Mouse (Mus musculus): Measurements from ENCODE around the gene Tmem60. TPM values are rescaled to one million over a fixed set of nuclear protein-coding genes. Genes with fewer than 3 reads are reported as not detected.

Tmem60 gene
- polyA plus RNA-seq, 1 experiment: 15.5 TPM

DNA sequence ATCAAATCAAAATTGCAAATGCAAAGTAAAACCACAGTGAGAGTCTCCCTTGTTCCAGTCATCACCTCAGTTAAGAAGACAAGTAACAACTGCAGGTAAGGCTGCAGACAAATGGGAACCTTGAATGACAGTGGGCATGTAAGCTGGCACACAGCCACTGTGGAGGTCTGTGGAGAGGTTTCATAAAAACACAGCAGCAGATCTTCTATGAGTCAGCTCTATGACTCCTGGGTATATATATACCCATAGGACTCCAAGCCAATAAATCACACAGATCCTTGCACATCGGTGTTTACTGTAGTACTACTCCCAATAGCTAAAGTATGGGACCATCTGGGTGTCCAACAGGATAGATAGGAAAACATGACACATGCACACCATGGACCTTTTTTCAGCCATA is 8.8 kb upstream of the Tmem60 start:
- Histone ChIP-seq H3K27ac (ENCODE audit: control insufficient read depth, insufficient read depth, low read length) (no peak overlapping the region), H3K4me3 (ENCODE audit: control insufficient read depth, insufficient read depth, low read length) (no peak overlapping the region), H3K27me3 (ENCODE audit: control insufficient read depth, insufficient read depth, low read length) (no peaks in the 10 kb centered on the region), H3K36me3 (ENCODE audit: control insufficient read depth, insufficient read depth, low read length) (no peaks in the 10 kb centered on the region), H3K4me1 (replicated peaks; ENCODE audit: control insufficient read depth, insufficient read depth, low read length) (no peaks in the 10 kb centered on the region; the same call in 1 of the 2 replicates)
- TF ChIP-seq POLR2A (IDR thresholded peaks at IDR 0.05; ENCODE audit: control insufficient read depth, extremely low read depth, insufficient read depth, low read length, poor library complexity) (no peak), CTCF (IDR thresholded peaks at IDR 0.05; ENCODE audit: borderline replicate concordance, control insufficient read depth, extremely low read depth, insufficient read depth, low read length, poor library complexity) (no peak)
- DNase-seq: no peak
- 62% methylated on average over 1 of the region's 1 CpGs for WGBS

DNA sequence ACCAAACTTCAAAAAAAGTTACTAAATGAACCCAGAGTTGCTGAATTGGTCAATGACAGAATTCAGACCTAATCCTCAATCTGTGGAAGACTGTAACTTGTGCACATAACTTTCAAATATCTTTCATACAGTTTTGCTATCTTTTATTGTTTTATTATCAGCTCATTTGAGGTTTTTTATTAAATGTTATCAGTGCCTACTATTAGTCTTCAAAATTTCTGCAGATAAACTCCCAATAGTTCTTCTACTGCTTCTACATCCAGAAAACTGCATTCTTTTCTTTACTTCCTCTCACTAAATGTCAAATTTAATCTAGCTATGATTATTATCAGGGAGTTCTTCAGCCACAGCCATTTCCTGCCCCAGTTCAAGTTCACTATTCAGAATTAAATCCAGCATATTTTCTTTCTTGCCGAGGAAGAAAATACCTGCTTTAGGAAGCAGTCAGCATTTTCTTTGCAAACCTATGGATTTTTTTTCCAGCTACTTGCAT is 5.0 kb upstream of the Tmem60 start:
- Histone ChIP-seq H3K4me3 (ENCODE audit: control insufficient read depth, insufficient read depth, low read length) (no peak overlapping the region), H3K4me1 (replicated peaks; ENCODE audit: control insufficient read depth, insufficient read depth, low read length) (no peaks in the 10 kb centered on the region; the same call in 1 of the 2 replicates), H3K27me3 (ENCODE audit: control insufficient read depth, insufficient read depth, low read length) (no peaks in the 10 kb centered on the region), H3K27ac (ENCODE audit: control insufficient read depth, insufficient read depth, low read length) (no peak overlapping the region), H3K36me3 (ENCODE audit: control insufficient read depth, insufficient read depth, low read length) (no peaks in the 10 kb centered on the region)
- no peak for TF ChIP-seq CTCF (IDR thresholded peaks at IDR 0.05; ENCODE audit: borderline replicate concordance, control insufficient read depth, extremely low read depth, insufficient read depth, low read length, poor library complexity)
- TF ChIP-seq POLR2A (IDR thresholded peaks at IDR 0.05; ENCODE audit: control insufficient read depth, extremely low read depth, insufficient read depth, low read length, poor library complexity): no peak
- WGBS: 0% methylated on average over 1 of the region's 1 CpGs
- DNase-seq: no peak

DNA sequence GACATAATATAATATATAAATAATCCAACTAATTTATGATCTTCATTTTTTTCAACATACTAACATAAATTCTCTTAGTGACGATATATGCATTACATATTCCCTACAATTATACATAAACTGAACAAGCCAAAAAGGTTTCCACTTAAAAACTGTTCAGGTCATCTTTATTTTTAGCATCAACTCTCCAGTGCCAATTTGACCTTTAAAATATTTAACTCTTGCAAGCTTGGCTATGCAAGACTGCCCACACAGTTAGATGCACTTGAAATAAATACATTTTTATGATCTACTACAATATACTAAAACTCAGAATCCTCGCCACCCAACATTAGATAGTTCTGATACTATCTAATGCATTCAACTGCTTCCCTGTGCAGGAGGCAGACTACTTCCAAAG is 1.6 kb upstream of the Tmem60 start:
- Histone ChIP-seq H3K4me1 (replicated peaks; ENCODE audit: control insufficient read depth, insufficient read depth, low read length) (no peaks in the 10 kb centered on the region; the same call in 1 of the 2 replicates), H3K4me3 (ENCODE audit: control insufficient read depth, insufficient read depth, low read length) (no peak overlapping the region), H3K36me3 (ENCODE audit: control insufficient read depth, insufficient read depth, low read length) (no peaks in the 10 kb centered on the region), H3K27ac (ENCODE audit: control insufficient read depth, insufficient read depth, low read length) (no peak overlapping the region), H3K27me3 (ENCODE audit: control insufficient read depth, insufficient read depth, low read length) (no peaks in the 10 kb centered on the region)
- TF ChIP-seq POLR2A (IDR thresholded peaks at IDR 0.05; ENCODE audit: control insufficient read depth, extremely low read depth, insufficient read depth, low read length, poor library complexity): no peak
- no peak for TF ChIP-seq CTCF (IDR thresholded peaks at IDR 0.05; ENCODE audit: borderline replicate concordance, control insufficient read depth, extremely low read depth, insufficient read depth, low read length, poor library complexity)
- 79% methylated on average over 2 of the region's 2 CpGs for WGBS
- no peak for DNase-seq

- Histone ChIP-seq H3K27ac (ENCODE audit: control insufficient read depth, insufficient read depth, low read length) (0 out of 2 replicates have a peak overlapping the region, but pooled peaks have one; percentile 14), H3K36me3 (ENCODE audit: control insufficient read depth, insufficient read depth, low read length) (no peaks in the 10 kb centered on the region), H3K4me3 (ENCODE audit: control insufficient read depth, insufficient read depth, low read length) (peak overlapping the region; percentile 86), H3K27me3 (ENCODE audit: control insufficient read depth, insufficient read depth, low read length) (no peaks in the 10 kb centered on the region), H3K4me1 (replicated peaks; ENCODE audit: control insufficient read depth, insufficient read depth, low read length) (no peaks in the 10 kb centered on the region; the same call in 1 of the 2 replicates)
- TF ChIP-seq POLR2A (IDR thresholded peaks at IDR 0.05; ENCODE audit: control insufficient read depth, extremely low read depth, insufficient read depth, low read length, poor library complexity) (no peak), CTCF (IDR thresholded peaks at IDR 0.05; ENCODE audit: borderline replicate concordance, control insufficient read depth, extremely low read depth, insufficient read depth, low read length, poor library complexity) (no peak; the same call in 1 of the 2 replicates)
- WGBS: 2% methylated on average over 64 of the region's 64 CpGs
- peak; percentile 56 for DNase-seq
Observed at GRCm38 (mm10) chr5:20880797-20881775, 905 bp upstream of the Tmem60 start.

DNA sequence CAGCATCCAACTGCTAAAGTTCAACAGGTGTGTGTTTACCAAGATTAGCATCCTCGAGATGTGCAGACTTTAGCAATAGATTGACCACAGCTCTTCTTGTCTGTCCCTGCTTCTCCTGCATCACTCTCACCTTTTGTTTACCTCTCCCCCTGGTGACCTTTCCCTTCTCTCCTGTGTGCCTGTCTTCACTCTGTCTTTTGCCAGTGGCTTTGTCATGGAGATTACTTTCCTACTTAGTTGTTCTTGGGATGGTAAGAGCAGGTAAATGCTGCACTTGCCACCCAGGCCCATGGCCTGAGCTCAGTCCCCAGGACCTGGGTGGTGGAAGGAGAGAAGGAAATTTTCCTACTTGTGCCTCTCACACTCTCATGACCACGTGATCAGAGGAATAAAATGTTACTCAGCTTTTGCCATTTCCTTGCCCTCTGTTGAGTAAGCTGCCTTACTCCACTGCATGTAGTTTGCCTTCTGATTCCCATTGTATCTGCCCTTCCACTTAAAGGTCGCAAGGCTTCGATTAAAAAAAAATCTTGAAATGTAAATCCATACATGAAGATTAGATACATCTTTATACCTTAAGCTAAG is 2.1 kb downstream of the Tmem60 start:
- TF ChIP-seq POLR2A (IDR thresholded peaks at IDR 0.05; ENCODE audit: control insufficient read depth, extremely low read depth, insufficient read depth, low read length, poor library complexity): no peak
- no peak for TF ChIP-seq CTCF (IDR thresholded peaks at IDR 0.05; ENCODE audit: borderline replicate concordance, control insufficient read depth, extremely low read depth, insufficient read depth, low read length, poor library complexity)
- WGBS: 78% methylated on average over 4 of the region's 4 CpGs
- H3K27me3 ChIP-seq (ENCODE audit: control insufficient read depth, insufficient read depth, low read length): no peaks in the 10 kb centered on the region
- H3K27ac ChIP-seq (ENCODE audit: control insufficient read depth, insufficient read depth, low read length): no peak overlapping the region
- H3K36me3 ChIP-seq (ENCODE audit: control insufficient read depth, insufficient read depth, low read length): no peaks in the 10 kb centered on the region
- H3K4me1 ChIP-seq (replicated peaks; ENCODE audit: control insufficient read depth, insufficient read depth, low read length): no peaks in the 10 kb centered on the region; the same call in 1 of the 2 replicates
- no peak for DNase-seq
- no peak overlapping the region for H3K4me3 ChIP-seq (ENCODE audit: control insufficient read depth, insufficient read depth, low read length)

GRCm38 (mm10) chr5:20897446-20898167 is 15.6 kb downstream of the Tmem60 start:
- 66% methylated on average over 2 of the region's 2 CpGs for WGBS
- no peak for TF ChIP-seq CTCF (IDR thresholded peaks at IDR 0.05; ENCODE audit: borderline replicate concordance, control insufficient read depth, extremely low read depth, insufficient read depth, low read length, poor library complexity)
- no peak for TF ChIP-seq POLR2A (IDR thresholded peaks at IDR 0.05; ENCODE audit: control insufficient read depth, extremely low read depth, insufficient read depth, low read length, poor library complexity)

More at GRCm38 (mm10) chr5:20897446-20898167, 15.6 kb downstream of the Tmem60 start:
- H3K4me3 ChIP-seq (ENCODE audit: control insufficient read depth, insufficient read depth, low read length): no peak overlapping the region
- no peak for DNase-seq
- no peaks in the 10 kb centered on the region for H3K4me1 ChIP-seq (replicated peaks; ENCODE audit: control insufficient read depth, insufficient read depth, low read length)
- no peak overlapping the region for H3K27ac ChIP-seq (ENCODE audit: control insufficient read depth, insufficient read depth, low read length)
- H3K27me3 ChIP-seq (ENCODE audit: control insufficient read depth, insufficient read depth, low read length): no peaks in the 10 kb centered on the region
- peaks cover 42% of the 10 kb centered on the region for H3K36me3 ChIP-seq (ENCODE audit: control insufficient read depth, insufficient read depth, low read length)

Measured in thymus, adult 2 months (tissue).